Mouse (Mus musculus) lung, embryonic 14.5 days (tissue): ENCODE measurements around the gene Kcnc1. TPM values are rescaled to one million over a fixed set of nuclear protein-coding genes. Genes with fewer than 3 reads are reported as not detected.

Source experiments
- ATAC-seq: fragments of 200-750 bp; cut with Nextera tagmentation; 2 replicates; pipeline ENCODE4 v1.8.0; 2017; ENCODE audit warnings: mild to moderate bottlenecking, moderate TSS enrichment, moderate library complexity; ENCODE audit not compliant: insufficient read depth
- DNase-seq: peaks from one replicate; pipeline ENCODE4 v3.0.0-alpha.2; 2015
- H3K27ac ChIP-seq: fragments of 300-500 bp; sonication (generic); 2 replicates; pipeline ENCODE4 v1.5.1; 2014; ENCODE audit warnings: low read depth, mild to moderate bottlenecking, moderate library complexity
- H3K27me3 ChIP-seq: fragments of 300-500 bp; sonication (generic); 2 replicates; pipeline ENCODE4 v1.6.1; 2014; ENCODE audit warnings: low read length, control low read depth; ENCODE audit not compliant: insufficient read depth
- H3K36me3 ChIP-seq: fragments of 300-500 bp; sonication (generic); 2 replicates; pipeline ENCODE4 v1.6.1; 2014; ENCODE audit warnings: control low read depth; ENCODE audit not compliant: insufficient read depth
- H3K4me1 ChIP-seq: fragments of 300-500 bp; sonication (generic); 2 replicates; pipeline ENCODE4 v1.6.1; 2014; ENCODE audit warnings: antibody characterized with exemption, control low read depth; ENCODE audit not compliant: insufficient read depth
- H3K4me2 ChIP-seq: fragments of 300-500 bp; sonication (generic); 2 replicates; pipeline ENCODE4 v1.6.1; 2014; ENCODE audit warnings: mild to moderate bottlenecking
- H3K4me3 ChIP-seq: fragments of 300-500 bp; sonication (generic); 2 replicates; pipeline ENCODE4 v1.5.1; 2014; ENCODE audit warnings: low read depth, low read length
- H3K9ac ChIP-seq: fragments of 300-500 bp; sonication (generic); 2 replicates; pipeline ENCODE4 v1.6.1; 2014
- H3K9me3 ChIP-seq: fragments of 300-500 bp; sonication (generic); 2 replicates; pipeline ENCODE4 v1.6.1; 2016; ENCODE audit warnings: low read depth, low read length, control low read depth
- CTCF ChIP-seq: IDR thresholded peaks from 2 replicates; pipeline ENCODE4 v1.5.1; 2016; ENCODE audit warnings: antibody characterized with exemption, low read depth
- WGBS: fragments of 180-500 bp; shearing (Covaris S2); extraction: QIAGEN DNeasy Blood & Tissue Kit; methylation state at CpG from one replicate; pipeline ENCODE4 v1.1.7; 2014; 5-methylcytosine and 5-hydroxymethylcytosine counted together
- polyA plus RNA-seq: library from polyadenylated mRNA; unstranded; fragments of >200 nt; fragmentation: Nextera tagmentation; extraction: Ambion mirVana; gene quantifications from 2 replicates; pipeline ENCODE4 v1.2.1, GENCODE M21; 2014

The Kcnc1 gene
- polyA plus RNA-seq, 1 experiment from 2014 or later, result 0.22 TPM

GRCm38 (mm10) chr7:46459605-46460245 lies 63.4 kb downstream of the Kcnc1 start:
- H3K4me1 ChIP-seq, result peaks cover 9% of the 10 kb centered on the region
- ATAC-seq (no peak), DNase-seq (no peak)
- no peak overlapping the region for H3K4me3 ChIP-seq
- H3K9ac ChIP-seq, result no peak overlapping the region
- no peaks in the 10 kb centered on the region for H3K27me3 ChIP-seq
- no peaks in the 10 kb centered on the region for H3K9me3 ChIP-seq
- no peak overlapping the region for H3K4me2 ChIP-seq
- H3K36me3 ChIP-seq, result no peaks in the 10 kb centered on the region
- H3K27ac ChIP-seq, result no peak overlapping the region
- WGBS, result 61% methylated on average over 9 of the region's 9 CpGs
- no peak for TF ChIP-seq CTCF

- Histone ChIP-seq H3K4me3 (no peak overlapping the region), H3K36me3 (no peaks in the 10 kb centered on the region), H3K27ac (no peak overlapping the region), H3K27me3 (no peaks in the 10 kb centered on the region), H3K9ac (no peak overlapping the region), H3K4me2 (no peak overlapping the region), H3K4me1 (peaks cover 9% of the 10 kb centered on the region), H3K9me3 (no peaks in the 10 kb centered on the region)
- 63% methylated on average over 8 of the region's 8 CpGs for WGBS
- TF ChIP-seq CTCF, result no peak
- no peak for ATAC-seq
- DNase-seq, result no peak
Measured at GRCm38 (mm10) chr7:46462287-46462686, 66.0 kb downstream of the Kcnc1 start.

- Histone ChIP-seq H3K9me3 (no peaks in the 10 kb centered on the region), H3K9ac (no peak overlapping the region), H3K4me3 (no peak overlapping the region), H3K4me1 (peaks cover 9% of the 10 kb centered on the region), H3K27me3 (no peaks in the 10 kb centered on the region), H3K4me2 (no peak overlapping the region), H3K27ac (no peak overlapping the region), H3K36me3 (no peaks in the 10 kb centered on the region)
- ATAC-seq, result no peak
- no peak for TF ChIP-seq CTCF
- 73% methylated on average over 8 of the region's 8 CpGs for WGBS
- no peak for DNase-seq
Measured at GRCm38 (mm10) chr7:46463136-46463535, 66.8 kb downstream of the Kcnc1 start.

GRCm38 (mm10) chr7:46466422-46466981 lies 70.2 kb downstream of the Kcnc1 start:
- Histone ChIP-seq H3K4me3 (no peak overlapping the region), H3K27ac (no peak overlapping the region), H3K4me1 (peaks cover 9% of the 10 kb centered on the region), H3K36me3 (no peaks in the 10 kb centered on the region), H3K4me2 (no peak overlapping the region), H3K9me3 (no peaks in the 10 kb centered on the region), H3K27me3 (no peaks in the 10 kb centered on the region), H3K9ac (no peak overlapping the region)
- WGBS, result 44% methylated on average over 7 of the region's 7 CpGs
- ATAC-seq (no peak), DNase-seq (no peak)
- no peak for TF ChIP-seq CTCF

- Histone ChIP-seq H3K9me3 (no peaks in the 10 kb centered on the region), H3K9ac (no peak overlapping the region), H3K27ac (no peak overlapping the region), H3K4me3 (no peak overlapping the region), H3K27me3 (no peaks in the 10 kb centered on the region), H3K4me2 (no peak overlapping the region), H3K36me3 (no peaks in the 10 kb centered on the region), H3K4me1 (peaks cover under 1% of the 10 kb centered on the region; the same call in 1 of the 2 replicates)
- DNase-seq (no peak), ATAC-seq (no peak)
- TF ChIP-seq CTCF, result no peak
- 66% methylated on average over 3 of the region's 3 CpGs for WGBS
Measured at GRCm38 (mm10) chr7:46469542-46469941, 73.2 kb downstream of the Kcnc1 start.

GRCm38 (mm10) chr7:46471054-46471737 lies 74.9 kb downstream of the Kcnc1 start:
- no peaks in the 10 kb centered on the region for H3K27me3 ChIP-seq
- no peak overlapping the region for H3K4me2 ChIP-seq
- H3K9me3 ChIP-seq, result no peaks in the 10 kb centered on the region
- no peak for TF ChIP-seq CTCF
- no peak overlapping the region for H3K27ac ChIP-seq
- DNase-seq, result no peak
- no peaks in the 10 kb centered on the region for H3K4me1 ChIP-seq
- no peaks in the 10 kb centered on the region for H3K36me3 ChIP-seq
- ATAC-seq, result no peak
- H3K9ac ChIP-seq, result no peak overlapping the region
- H3K4me3 ChIP-seq, result no peak overlapping the region
- WGBS, result 36% methylated on average over 7 of the region's 7 CpGs

GRCm38 (mm10) chr7:46473141-46473540 lies 76.8 kb downstream of the Kcnc1 start:
- ATAC-seq, result no peak
- Histone ChIP-seq H3K4me2 (no peak overlapping the region), H3K4me1 (no peaks in the 10 kb centered on the region), H3K9me3 (no peaks in the 10 kb centered on the region), H3K27me3 (no peaks in the 10 kb centered on the region), H3K36me3 (no peaks in the 10 kb centered on the region), H3K4me3 (no peak overlapping the region), H3K27ac (no peak overlapping the region), H3K9ac (no peak overlapping the region)
- DNase-seq, result no peak
- WGBS, result 29% methylated on average over 9 of the region's 9 CpGs
- no peak for TF ChIP-seq CTCF
